Mouse (Mus musculus) heart, embryonic 13.5 days (tissue): Measurements from ENCODE around the gene D430042O09Rik. TPM values are rescaled to one million over a fixed set of nuclear protein-coding genes. Genes with fewer than 3 reads are reported as not detected.
A peak's percentile ranks its signal among the peaks of the same experiment; 100 is the strongest.

Source experiments
- ATAC-seq: fragments of 200-750 bp; cut with Nextera tagmentation; 2 replicates; pipeline ENCODE4 v1.8.0; 2017; ENCODE audit warnings: moderate TSS enrichment; ENCODE audit not compliant: insufficient number of reproducible peaks, low FRiP score, low TSS enrichment; ENCODE audit errors: extremely low read depth
- H3K27ac ChIP-seq: fragments of 300-500 bp; sonication (generic); replicated peaks from 2 replicates; pipeline ENCODE4 v1.5.1; 2015; ENCODE audit warnings: moderate library complexity, mild to moderate bottlenecking, inconsistent platforms
- H3K27me3 ChIP-seq: fragments of 300-500 bp; sonication (generic); replicated peaks from 2 replicates; pipeline ENCODE4 v1.6.1; 2015; ENCODE audit warnings: mild to moderate bottlenecking, inconsistent platforms
- H3K36me3 ChIP-seq: fragments of 300-500 bp; sonication (generic); 2 replicates; pipeline ENCODE4 v1.6.1; 2015; ENCODE audit warnings: mild to moderate bottlenecking, inconsistent platforms
- H3K4me1 ChIP-seq: fragments of 300-500 bp; sonication (generic); 2 replicates; pipeline ENCODE4 v1.6.1; 2015; ENCODE audit warnings: inconsistent platforms
- H3K4me2 ChIP-seq: fragments of 300-500 bp; sonication (generic); 2 replicates; pipeline ENCODE4 v1.6.1; 2015; ENCODE audit warnings: inconsistent platforms, mild to moderate bottlenecking, moderate library complexity
- H3K4me3 ChIP-seq: fragments of 300-500 bp; sonication (generic); 2 replicates; pipeline ENCODE4 v1.5.1; 2015; ENCODE audit warnings: moderate library complexity, mild to moderate bottlenecking, inconsistent platforms
- H3K9ac ChIP-seq: fragments of 300-500 bp; sonication (generic); 2 replicates; pipeline ENCODE4 v1.6.1; 2015; ENCODE audit warnings: inconsistent platforms, mild to moderate bottlenecking, moderate library complexity
- H3K9me3 ChIP-seq: fragments of 300-500 bp; sonication (generic); 2 replicates; pipeline ENCODE4 v1.6.1; 2016; ENCODE audit warnings: inconsistent platforms
- WGBS: fragments of 180-500 bp; shearing (Covaris S2); methylation state at CpG from one replicate; pipeline ENCODE4 v1.1.7; 2015; ENCODE audit warnings: mixed read lengths; 5-methylcytosine and 5-hydroxymethylcytosine counted together
- polyA plus RNA-seq: library from polyadenylated mRNA; unstranded; fragments of >200 nt; fragmentation: Nextera tagmentation; extraction: Ambion mirVana; gene quantifications from 2 replicates; pipeline ENCODE4 v1.2.1, GENCODE M21; 2015

Gene D430042O09Rik
- polyA plus RNA-seq, 1 experiment from 2014 or later, result 6.9 TPM

- Histone ChIP-seq H3K4me1 (peaks cover 8% of the 10 kb centered on the region; the same call in 1 of the 2 replicates), H3K9ac (no peak overlapping the region), H3K4me2 (no peak overlapping the region), H3K9me3 (no peaks in the 10 kb centered on the region), H3K36me3 (peaks cover 46% of the 10 kb centered on the region), H3K27me3 (no peaks in the 10 kb centered on the region), H3K27ac (no peak overlapping the region), H3K4me3 (no peak overlapping the region)
- no peak for ATAC-seq
- WGBS, result 85% methylated on average over 3 of the region's 3 CpGs
Observed at GRCm38 (mm10) chr7:125815733-125816132, 108.0 kb downstream of the D430042O09Rik start.

- Histone ChIP-seq H3K9me3 (no peaks in the 10 kb centered on the region), H3K27ac (no peak overlapping the region), H3K36me3 (peaks cover 39% of the 10 kb centered on the region), H3K4me2 (no peak overlapping the region), H3K4me1 (peaks cover 14% of the 10 kb centered on the region), H3K27me3 (no peaks in the 10 kb centered on the region), H3K9ac (no peak overlapping the region), H3K4me3 (no peak overlapping the region)
- no peak for ATAC-seq
- WGBS, result 85% methylated on average over 9 of the region's 9 CpGs
Observed at GRCm38 (mm10) chr7:125818301-125818712, 110.6 kb downstream of the D430042O09Rik start.

- Histone ChIP-seq H3K27ac (no peak overlapping the region), H3K9ac (no peak overlapping the region), H3K9me3 (no peaks in the 10 kb centered on the region), H3K4me2 (no peak overlapping the region), H3K36me3 (peaks cover 21% of the 10 kb centered on the region), H3K27me3 (no peaks in the 10 kb centered on the region), H3K4me3 (no peak overlapping the region), H3K4me1 (peaks cover 14% of the 10 kb centered on the region)
- WGBS, result 44% methylated on average over 2 of the region's 2 CpGs
- no peak for ATAC-seq
Observed at GRCm38 (mm10) chr7:125820233-125820632, 112.5 kb downstream of the D430042O09Rik start.

GRCm38 (mm10) chr7:125826425-125826824, 118.7 kb downstream of the D430042O09Rik start:
- H3K4me3 ChIP-seq, result no peak overlapping the region
- WGBS, result 5% methylated on average over 2 of the region's 2 CpGs
- H3K27me3 ChIP-seq, result no peaks in the 10 kb centered on the region
- H3K36me3 ChIP-seq, result peaks cover 2% of the 10 kb centered on the region; the same call in 1 of the 2 replicates
- no peak overlapping the region for H3K9ac ChIP-seq
- no peak for ATAC-seq
- no peaks in the 10 kb centered on the region for H3K9me3 ChIP-seq
- peak overlapping the region; percentile 58 for H3K27ac ChIP-seq
- peaks cover 63% of the 10 kb centered on the region for H3K4me1 ChIP-seq
- H3K4me2 ChIP-seq, result no peak overlapping the region

GRCm38 (mm10) chr7:125826887-125827286, 119.2 kb downstream of the D430042O09Rik start:
- 57% methylated on average over 3 of the region's 3 CpGs for WGBS
- H3K9ac ChIP-seq, result no peak overlapping the region

GRCm38 (mm10) chr7:125827420-125827819, 119.7 kb downstream of the D430042O09Rik start:
- no peak overlapping the region for H3K4me3 ChIP-seq
- ATAC-seq, result no peak
- H3K4me2 ChIP-seq, result no peak overlapping the region
- peaks cover 5% of the 10 kb centered on the region; the same call in 1 of the 2 replicates for H3K36me3 ChIP-seq
- WGBS, result 56% methylated on average over 9 of the region's 9 CpGs
- H3K9me3 ChIP-seq, result no peaks in the 10 kb centered on the region
- H3K27me3 ChIP-seq, result no peaks in the 10 kb centered on the region
- H3K27ac ChIP-seq, result peak overlapping the region; percentile 58
- no peak overlapping the region for H3K9ac ChIP-seq
- peaks cover 71% of the 10 kb centered on the region for H3K4me1 ChIP-seq

More at GRCm38 (mm10) chr7:125826887-125827286, 119.2 kb downstream of the D430042O09Rik start:
- H3K4me3 ChIP-seq, result no peak overlapping the region
- peak overlapping the region; percentile 58 for H3K27ac ChIP-seq
- H3K36me3 ChIP-seq, result peaks cover 5% of the 10 kb centered on the region; the same call in 1 of the 2 replicates
- H3K4me2 ChIP-seq, result no peak overlapping the region
- H3K27me3 ChIP-seq, result no peaks in the 10 kb centered on the region
- H3K9me3 ChIP-seq, result no peaks in the 10 kb centered on the region
- peaks cover 66% of the 10 kb centered on the region for H3K4me1 ChIP-seq
- ATAC-seq, result no peak

GRCm38 (mm10) chr7:125828561-125828960, 120.9 kb downstream of the D430042O09Rik start:
- H3K27me3 ChIP-seq, result no peaks in the 10 kb centered on the region
- ATAC-seq, result no peak
- peak overlapping the region; percentile 71 for H3K9ac ChIP-seq
- peak overlapping the region; percentile 85 for H3K27ac ChIP-seq
- WGBS, result 73% methylated on average over 5 of the region's 5 CpGs
- H3K4me1 ChIP-seq, result peaks cover 79% of the 10 kb centered on the region
- no peaks in the 10 kb centered on the region for H3K9me3 ChIP-seq
- H3K36me3 ChIP-seq, result peaks cover 5% of the 10 kb centered on the region; the same call in 1 of the 2 replicates
- no peak overlapping the region for H3K4me3 ChIP-seq
- 0 out of 2 replicates have a peak overlapping the region, but pooled peaks have one; percentile 51 for H3K4me2 ChIP-seq

GRCm38 (mm10) chr7:125829121-125829666, 121.5 kb downstream of the D430042O09Rik start:
- no peak for ATAC-seq
- H3K4me1 ChIP-seq, result peaks cover 82% of the 10 kb centered on the region
- H3K4me2 ChIP-seq, result peak overlapping the region; percentile 51

GRCm38 (mm10) chr7:125832767-125833166, 125.1 kb downstream of the D430042O09Rik start:
- Histone ChIP-seq H3K9me3 (no peaks in the 10 kb centered on the region), H3K4me3 (no peak overlapping the region), H3K4me2 (no peak overlapping the region), H3K9ac (no peak overlapping the region), H3K27ac (peak overlapping the region; percentile 57), H3K27me3 (no peaks in the 10 kb centered on the region), H3K4me1 (peaks cover 74% of the 10 kb centered on the region), H3K36me3 (peaks cover 19% of the 10 kb centered on the region)
- WGBS, result 12% methylated on average over 1 of the region's 1 CpGs
- ATAC-seq, result no peak

More at GRCm38 (mm10) chr7:125829121-125829666, 121.5 kb downstream of the D430042O09Rik start:
- H3K27ac ChIP-seq, result peak overlapping the region; percentile 85
- H3K9ac ChIP-seq, result peak overlapping the region; percentile 71
- peaks cover 9% of the 10 kb centered on the region for H3K36me3 ChIP-seq
- no peaks in the 10 kb centered on the region for H3K27me3 ChIP-seq
- no peak overlapping the region for H3K4me3 ChIP-seq
- WGBS, result 18% methylated on average over 3 of the region's 3 CpGs
- H3K9me3 ChIP-seq, result no peaks in the 10 kb centered on the region

- Histone ChIP-seq H3K27ac (peak overlapping the region; percentile 57; the same call in 1 of the 2 replicates), H3K36me3 (peaks cover 19% of the 10 kb centered on the region), H3K9me3 (no peaks in the 10 kb centered on the region), H3K4me1 (peaks cover 74% of the 10 kb centered on the region), H3K4me2 (no peak overlapping the region), H3K4me3 (no peak overlapping the region), H3K27me3 (no peaks in the 10 kb centered on the region), H3K9ac (no peak overlapping the region)
- ATAC-seq, result no peak
- 90% methylated on average over 2 of the region's 2 CpGs for WGBS
Observed at GRCm38 (mm10) chr7:125833471-125833870, 125.8 kb downstream of the D430042O09Rik start.

- H3K4me3 ChIP-seq, result no peak overlapping the region
- H3K36me3 ChIP-seq, result peaks cover 23% of the 10 kb centered on the region
- H3K9me3 ChIP-seq, result no peaks in the 10 kb centered on the region
- 0 out of 2 replicates have a peak overlapping the region, but pooled peaks have one; percentile 2 for H3K4me2 ChIP-seq
- ATAC-seq, result no peak
- no peaks in the 10 kb centered on the region for H3K27me3 ChIP-seq
- H3K4me1 ChIP-seq, result peaks cover 56% of the 10 kb centered on the region
- H3K9ac ChIP-seq, result peak overlapping the region; percentile 54
- H3K27ac ChIP-seq, result peak overlapping the region; percentile 71
- 55% methylated on average over 5 of the region's 5 CpGs for WGBS
Observed at GRCm38 (mm10) chr7:125838078-125838742, 130.5 kb downstream of the D430042O09Rik start.
